Mouse (Mus musculus): ENCODE data around the gene Psmb7. TPM values are rescaled to one million over a fixed set of nuclear protein-coding genes. Genes with fewer than 3 reads are reported as not detected.

Psmb7 gene
- total RNA-seq, 2 experiments from 2014 or later: 278 to 306 TPM

GRCm38 (mm10) chr2:38641761-38642160, 2.1 kb downstream of the Psmb7 start:
- no peak for DNase-seq

GRCm38 (mm10) chr2:38637716-38638267, 6.1 kb downstream of the Psmb7 start:
- no peak for DNase-seq

- DNase-seq: no peak
Measured at GRCm38 (mm10) chr2:38630574-38630973, 13.3 kb downstream of the Psmb7 start.

- no peak for DNase-seq
Measured at GRCm38 (mm10) chr2:38629451-38629850, 14.4 kb downstream of the Psmb7 start.

GRCm38 (mm10) chr2:38628801-38629200, 15.1 kb downstream of the Psmb7 start:
- DNase-seq: no peak

GRCm38 (mm10) chr2:38623821-38624590, 19.9 kb downstream of the Psmb7 start:
- DNase-seq: no peak

GRCm38 (mm10) chr2:38623411-38623810, 20.5 kb downstream of the Psmb7 start:
- DNase-seq: no peak

GRCm38 (mm10) chr2:38621610-38622021, 22.3 kb downstream of the Psmb7 start:
- no peak for DNase-seq

- no peak for DNase-seq
Measured at GRCm38 (mm10) chr2:38621076-38621475, 22.8 kb downstream of the Psmb7 start.

- no peak for DNase-seq
Measured at GRCm38 (mm10) chr2:38619777-38620176, 24.1 kb downstream of the Psmb7 start.

GRCm38 (mm10) chr2:38616956-38617872, 26.7 kb downstream of the Psmb7 start:
- no peak for DNase-seq

- no peak for DNase-seq
Measured at GRCm38 (mm10) chr2:38616072-38616471, 27.8 kb downstream of the Psmb7 start.

GRCm38 (mm10) chr2:38614437-38614836, 29.4 kb downstream of the Psmb7 start:
- no peak for DNase-seq

- DNase-seq: no peak
Measured at GRCm38 (mm10) chr2:38613576-38613975, 30.3 kb downstream of the Psmb7 start.

GRCm38 (mm10) chr2:38612596-38612995, 31.3 kb downstream of the Psmb7 start:
- DNase-seq: no peak

- DNase-seq: no peak
Measured at GRCm38 (mm10) chr2:38610161-38610560, 33.7 kb downstream of the Psmb7 start.

GRCm38 (mm10) chr2:38609310-38609709, 34.6 kb downstream of the Psmb7 start:
- no peak for DNase-seq

GRCm38 (mm10) chr2:38608831-38609309, 35.0 kb downstream of the Psmb7 start:
- DNase-seq: no peak

- no peak for DNase-seq
Measured at GRCm38 (mm10) chr2:38607716-38608115, 36.2 kb downstream of the Psmb7 start.

- no peak for DNase-seq
Measured at GRCm38 (mm10) chr2:38600842-38601241, 43.0 kb downstream of the Psmb7 start.

- no peak for DNase-seq
Measured at GRCm38 (mm10) chr2:38598395-38598794, 45.5 kb downstream of the Psmb7 start.

GRCm38 (mm10) chr2:38597896-38598295, 46.0 kb downstream of the Psmb7 start:
- no peak for DNase-seq

GRCm38 (mm10) chr2:38594874-38595273, 49.0 kb downstream of the Psmb7 start:
- no peak for DNase-seq

Data from gastrocnemius, postnatal 10 days (tissue).